ENCODE assay signal across 19 mouse cellular contexts in genomic region chr6:146918341-146918740, GRCm38 (mm10). TPM values are rescaled to one million over a fixed set of nuclear protein-coding genes. Genes with fewer than 3 reads are reported as not detected.
DNase-seq lines count a peak whose midpoint lies in the region; ATAC-seq and TF ChIP-seq lines count a peak whose summit lies in the region.
"Had no signal": no experiment of that assay in that cellular context is flagged by ENCODE, and none has a peak within 500 bp of the region (broad histone marks: within the 10 kb centered on the region; RNA-seq: fewer than 3 reads in every experiment).

No protein-coding gene starts in this region.

- peak overlapping the region; percentile 59 for H3K27ac ChIP-seq in kidney, adult 2 months (ENCODE audit: insufficient read depth, low read depth, low read length)
- no peak overlapping the region for H3K27ac ChIP-seq in kidney, embryonic 14.5 days (ENCODE audit: low read depth, low read length)
- peak overlapping the region; percentile 46; the same call in 1 of the 2 replicates for H3K27ac ChIP-seq in kidney, embryonic 16.5 days (ENCODE audit: low read length)
- H3K27ac ChIP-seq: embryonic facial prominence, embryonic 13.5 days; forebrain, embryonic 13.5 days; heart, adult 2 months; heart, embryonic 15.5 days; hindbrain, embryonic 13.5 days had no signal

- no peak overlapping the region for H3K4me3 ChIP-seq in kidney, adult 2 months (ENCODE audit: insufficient read depth, low read depth, low read length)
- H3K4me3 ChIP-seq in kidney, embryonic 14.5 days (ENCODE audit: low read length): no peak overlapping the region
- H3K4me3 ChIP-seq in kidney, embryonic 16.5 days (ENCODE audit: low read length): no peak overlapping the region
- H3K4me3 ChIP-seq: embryonic facial prominence, embryonic 13.5 days; forebrain, embryonic 13.5 days; heart, adult 2 months; heart, embryonic 15.5 days; hindbrain, embryonic 13.5 days had no signal

- no peak overlapping the region for H3K9ac ChIP-seq in kidney, embryonic 14.5 days (ENCODE audit: low read depth, low read length)
- no peak overlapping the region for H3K9ac ChIP-seq in kidney, embryonic 16.5 days (replicated peaks; ENCODE audit: low read length)
- H3K9ac ChIP-seq: embryonic facial prominence, embryonic 13.5 days; forebrain, embryonic 13.5 days; heart, embryonic 15.5 days; hindbrain, embryonic 13.5 days had no signal

- 53% methylated on average over 6 of the region's 6 CpGs for WGBS in kidney, adult 2 months
- WGBS in kidney, embryonic 14.5 days: 85% methylated on average over 6 of the region's 6 CpGs
- 82% methylated on average over 6 of the region's 6 CpGs for WGBS in kidney, embryonic 16.5 days

- TF ChIP-seq POLR2A in kidney, adult 2 months (IDR thresholded peaks at IDR 0.05; ENCODE audit: low read depth, low read length): no peak

- no peak overlapping the region for H3K4me2 ChIP-seq in kidney, embryonic 14.5 days (replicated peaks; ENCODE audit: low read depth, low read length)
- no peak overlapping the region for H3K4me2 ChIP-seq in kidney, embryonic 16.5 days (replicated peaks; ENCODE audit: low read depth, low read length)
- H3K4me2 ChIP-seq: embryonic facial prominence, embryonic 13.5 days; forebrain, embryonic 13.5 days; heart, embryonic 11.5 days; heart, embryonic 15.5 days; hindbrain, embryonic 13.5 days had no signal

- TF ChIP-seq CTCF in kidney, adult 2 months (conservative IDR thresholded peaks at IDR 0.05; ENCODE audit: insufficient read depth, insufficient read length, low read depth, low read length): no peak

- peak; percentile 82 for DNase-seq in kidney, adult 2 months
- DNase-seq in kidney, postnatal 14 days: no peak
- no peak for DNase-seq in frontal cortex, postnatal 14 days (ENCODE audit: low spot score in 2 of 2)
- DNase-seq in layer of hippocampus, adult 9-10 months (ENCODE audit: low spot score): no peak
- DNase-seq: adrenal gland, adult 2 months; adrenal gland, postnatal 25 days; cerebellum, adult 18-20 months; cerebellum, adult 9-11 months; cerebellum, postnatal 36 days; gastrocnemius, postnatal 36 days; heart, adult 2 months; heart, postnatal 14 days had no signal

- no peaks in the 10 kb centered on the region for H3K27me3 ChIP-seq in kidney, adult 2 months (replicated peaks; ENCODE audit: control insufficient read depth, insufficient read depth, low read length)
- H3K27me3 ChIP-seq in kidney, embryonic 14.5 days (ENCODE audit: control insufficient read depth, insufficient read depth, low read length): no peaks in the 10 kb centered on the region
- H3K27me3 ChIP-seq in kidney, embryonic 16.5 days (ENCODE audit: insufficient read depth, low read length): no peaks in the 10 kb centered on the region
- H3K27me3 ChIP-seq: embryonic facial prominence, embryonic 13.5 days; forebrain, embryonic 13.5 days; heart, embryonic 15.5 days; hindbrain, embryonic 13.5 days had no signal

- H3K9me3 ChIP-seq in kidney, embryonic 14.5 days (ENCODE audit: control insufficient read depth, low read length): no peaks in the 10 kb centered on the region
- H3K9me3 ChIP-seq in kidney, embryonic 16.5 days (ENCODE audit: low read length): no peaks in the 10 kb centered on the region
- H3K9me3 ChIP-seq: embryonic facial prominence, embryonic 13.5 days; forebrain, embryonic 13.5 days; heart, embryonic 15.5 days; hindbrain, embryonic 13.5 days had no signal

- 0 out of 2 replicates have a peak, but pooled peaks have one; percentile 46 for ATAC-seq in kidney, embryonic 14.5 days (ENCODE audit: low FRiP score, low TSS enrichment)
- ATAC-seq in kidney, embryonic 16.5 days (ENCODE audit: low FRiP score, low TSS enrichment): peak; percentile 80
- ATAC-seq: forebrain, embryonic 13.5 days had no signal

- peaks cover 16% of the 10 kb centered on the region for H3K4me1 ChIP-seq in kidney, adult 2 months (ENCODE audit: control insufficient read depth, insufficient read depth, low read length)
- peaks cover 3% of the 10 kb centered on the region for H3K4me1 ChIP-seq in kidney, embryonic 14.5 days (ENCODE audit: control insufficient read depth, insufficient read depth, low read length)
- H3K4me1 ChIP-seq in kidney, embryonic 16.5 days (ENCODE audit: insufficient read depth, low read length): peaks cover 20% of the 10 kb centered on the region

- no peaks in the 10 kb centered on the region; the same call in 1 of the 2 replicates for H3K36me3 ChIP-seq in kidney, adult 2 months (ENCODE audit: control insufficient read depth, insufficient read depth, low read length)
- peaks cover 3% of the 10 kb centered on the region; the same call in 1 of the 2 replicates for H3K36me3 ChIP-seq in kidney, embryonic 14.5 days (ENCODE audit: control insufficient read depth, insufficient read depth, low read length)
- H3K36me3 ChIP-seq in kidney, embryonic 16.5 days (ENCODE audit: insufficient read depth, low read length): peaks cover 4% of the 10 kb centered on the region; the same call in 1 of the 2 replicates
- H3K36me3 ChIP-seq: embryonic facial prominence, embryonic 13.5 days; heart, embryonic 15.5 days; hindbrain, embryonic 13.5 days had no signal

RNA-seq across cellular contexts. Expression of gene Ppfibp1, which starts 30.1 kb away (rescaled TPM):
- polyA plus RNA-seq in kidney, adult 2 months (2012; rRNA removed): 20.6 and 23.4 TPM in 2 replicates
- polyA plus RNA-seq in kidney, embryonic 14.5 days (2014; fragmentation: Nextera tagmentation; extraction: Ambion mirVana): 34.7 and 80.1 TPM in 2 replicates
- polyA plus RNA-seq in kidney, embryonic 16.5 days (2015; fragmentation: Nextera tagmentation; extraction: Ambion mirVana): 66.1 and 71.1 TPM in 2 replicates

RNA-seq across cellular contexts. Expression of gene 1700034J05Rik, which starts 35.9 kb away (rescaled TPM):
- 0.07 TPM in 1 of 2 replicates, not detected in the other for polyA plus RNA-seq in kidney, adult 2 months (2012; rRNA removed)
- polyA plus RNA-seq in kidney, embryonic 14.5 days (2014; fragmentation: Nextera tagmentation; extraction: Ambion mirVana): 0.37 and 0.45 TPM in 2 replicates
- polyA plus RNA-seq in kidney, embryonic 16.5 days (2015; fragmentation: Nextera tagmentation; extraction: Ambion mirVana): 0.17 and 0.37 TPM in 2 replicates
- polyA plus RNA-seq: adrenal gland, adult 2 months; heart, adult 2 months; hindbrain, embryonic 13.5 days had no signal
